Mouse (Mus musculus) forebrain, embryonic 12.5 days (tissue): ENCODE measurements around the gene Pex11a. TPM values are rescaled to one million over a fixed set of nuclear protein-coding genes. Genes with fewer than 3 reads are reported as not detected.
A peak's percentile ranks its signal among the peaks of the same experiment; 100 is the strongest.

Experiments
- ATAC-seq: fragments of 200-750 bp; cut with Nextera tagmentation; 2 replicates; pipeline ENCODE4 v1.8.0; 2017; ENCODE audit warnings: moderate TSS enrichment; ENCODE audit not compliant: low FRiP score
- H3K27ac ChIP-seq: fragments of 300-500 bp; sonication (generic); 2 replicates; pipeline ENCODE4 v1.5.1; 2016; ENCODE audit warnings: mild to moderate bottlenecking
- H3K27me3 ChIP-seq: fragments of 300-500 bp; sonication (generic); 2 replicates; pipeline ENCODE4 v1.6.1; 2016; ENCODE audit warnings: mild to moderate bottlenecking
- H3K36me3 ChIP-seq: fragments of 300-500 bp; sonication (generic); replicated peaks from 2 replicates; pipeline ENCODE4 v1.6.1; 2016; ENCODE audit warnings: mild to moderate bottlenecking
- H3K4me1 ChIP-seq: fragments of 300-500 bp; sonication (generic); 2 replicates; pipeline ENCODE4 v1.6.1; 2016
- H3K4me2 ChIP-seq: fragments of 300-500 bp; sonication (generic); 2 replicates; pipeline ENCODE4 v1.6.1; 2016; ENCODE audit warnings: mild to moderate bottlenecking, moderate library complexity
- H3K4me3 ChIP-seq: fragments of 300-500 bp; sonication (generic); replicated peaks from 2 replicates; pipeline ENCODE4 v1.5.1; 2016; ENCODE audit warnings: mild to moderate bottlenecking
- H3K9ac ChIP-seq: fragments of 300-500 bp; sonication (generic); 2 replicates; pipeline ENCODE4 v1.6.1; 2016; ENCODE audit warnings: mild to moderate bottlenecking
- H3K9me3 ChIP-seq: fragments of 300-500 bp; sonication (generic); 2 replicates; pipeline ENCODE4 v1.6.1; 2016
- WGBS: fragments of 180-500 bp; shearing (Covaris S2); methylation state at CpG from one replicate; pipeline ENCODE4 v1.1.7; 2016; 5-methylcytosine and 5-hydroxymethylcytosine counted together
- polyA plus RNA-seq: library from polyadenylated mRNA; unstranded; fragments of >200 nt; fragmentation: Nextera tagmentation; extraction: Ambion mirVana; gene quantifications from 2 replicates; pipeline ENCODE4 v1.2.1, GENCODE M21; 2016

Gene Pex11a
- polyA plus RNA-seq, 1 experiment from 2014 or later, result 9.5 TPM

- 86% methylated on average over 5 of the region's 5 CpGs for WGBS
These were observed 18.4 kb upstream of the Pex11a start for GRCm38 (mm10) chr7:79761124-79761876.

GRCm38 (mm10) chr7:79759766-79760165, 16.8 kb upstream of the Pex11a start:
- H3K9me3 ChIP-seq, result no peaks in the 10 kb centered on the region
- H3K4me2 ChIP-seq, result no peak overlapping the region
- no peak overlapping the region for H3K9ac ChIP-seq
- H3K27ac ChIP-seq, result no peak overlapping the region
- ATAC-seq, result no peak
- no peak overlapping the region for H3K4me3 ChIP-seq
- no peaks in the 10 kb centered on the region for H3K4me1 ChIP-seq
- H3K36me3 ChIP-seq, result no peaks in the 10 kb centered on the region
- no peaks in the 10 kb centered on the region for H3K27me3 ChIP-seq

More at GRCm38 (mm10) chr7:79761124-79761876, 18.4 kb upstream of the Pex11a start:
- Histone ChIP-seq H3K9me3 (no peaks in the 10 kb centered on the region), H3K36me3 (no peaks in the 10 kb centered on the region), H3K4me2 (no peak overlapping the region), H3K27ac (no peak overlapping the region), H3K9ac (no peak overlapping the region), H3K27me3 (no peaks in the 10 kb centered on the region), H3K4me3 (no peak overlapping the region), H3K4me1 (no peaks in the 10 kb centered on the region)
- no peak for ATAC-seq

- H3K4me3 ChIP-seq, result no peak overlapping the region
- H3K27ac ChIP-seq, result no peak overlapping the region
- H3K4me1 ChIP-seq, result no peaks in the 10 kb centered on the region
- WGBS, result 78% methylated on average over 6 of the region's 6 CpGs
- H3K9me3 ChIP-seq, result no peaks in the 10 kb centered on the region
- H3K27me3 ChIP-seq, result no peaks in the 10 kb centered on the region
- ATAC-seq, result no peak
- H3K36me3 ChIP-seq, result no peaks in the 10 kb centered on the region
- no peak overlapping the region for H3K9ac ChIP-seq
- H3K4me2 ChIP-seq, result no peak overlapping the region
These were observed 15.2 kb upstream of the Pex11a start for GRCm38 (mm10) chr7:79758176-79758575.

- no peak for ATAC-seq
- WGBS, result 53% methylated on average over 2 of the region's 2 CpGs
These were observed 13.4 kb upstream of the Pex11a start for GRCm38 (mm10) chr7:79756334-79756733.

GRCm38 (mm10) chr7:79749511-79749910, 6.6 kb upstream of the Pex11a start:
- no peaks in the 10 kb centered on the region for H3K36me3 ChIP-seq
- H3K27me3 ChIP-seq, result 0 out of 2 replicates have a peak, but pooled peaks cover 3% of the 10 kb centered on the region
- no peaks in the 10 kb centered on the region for H3K4me1 ChIP-seq
- no peak for ATAC-seq
- H3K9me3 ChIP-seq, result no peaks in the 10 kb centered on the region
- 92% methylated on average over 6 of the region's 6 CpGs for WGBS
- no peak overlapping the region for H3K9ac ChIP-seq
- H3K4me3 ChIP-seq, result no peak overlapping the region
- H3K4me2 ChIP-seq, result no peak overlapping the region
- no peak overlapping the region for H3K27ac ChIP-seq

More at GRCm38 (mm10) chr7:79756334-79756733, 13.4 kb upstream of the Pex11a start:
- Histone ChIP-seq H3K9me3 (no peaks in the 10 kb centered on the region), H3K9ac (no peak overlapping the region), H3K4me1 (no peaks in the 10 kb centered on the region), H3K4me2 (no peak overlapping the region), H3K36me3 (no peaks in the 10 kb centered on the region), H3K27ac (no peak overlapping the region), H3K27me3 (no peaks in the 10 kb centered on the region), H3K4me3 (no peak overlapping the region)

- Histone ChIP-seq H3K9me3 (no peaks in the 10 kb centered on the region), H3K9ac (no peak overlapping the region), H3K4me1 (peaks cover 7% of the 10 kb centered on the region), H3K36me3 (no peaks in the 10 kb centered on the region), H3K4me3 (no peak overlapping the region), H3K27ac (no peak overlapping the region), H3K27me3 (0 out of 2 replicates have a peak, but pooled peaks cover 3% of the 10 kb centered on the region), H3K4me2 (no peak overlapping the region)
- ATAC-seq, result no peak
- WGBS, result 87% methylated on average over 6 of the region's 6 CpGs
These were observed 4.7 kb upstream of the Pex11a start for GRCm38 (mm10) chr7:79747659-79748058.

- Histone ChIP-seq H3K4me1 (peaks cover 11% of the 10 kb centered on the region), H3K4me2 (no peak overlapping the region), H3K9ac (no peak overlapping the region), H3K4me3 (no peak overlapping the region), H3K27me3 (0 out of 2 replicates have a peak, but pooled peaks cover 3% of the 10 kb centered on the region), H3K27ac (no peak overlapping the region), H3K36me3 (no peaks in the 10 kb centered on the region), H3K9me3 (no peaks in the 10 kb centered on the region)
- WGBS, result 88% methylated on average over 5 of the region's 5 CpGs
- ATAC-seq, result no peak
These were observed 1.7 kb upstream of the Pex11a start for GRCm38 (mm10) chr7:79744585-79744984.

- H3K27ac ChIP-seq, result no peak overlapping the region
- peaks cover 11% of the 10 kb centered on the region for H3K4me1 ChIP-seq
- 0 out of 2 replicates have a peak, but pooled peaks cover 3% of the 10 kb centered on the region for H3K27me3 ChIP-seq
- H3K4me2 ChIP-seq, result no peak overlapping the region
- no peak overlapping the region for H3K9ac ChIP-seq
- WGBS, result 95% methylated on average over 9 of the region's 9 CpGs
- no peaks in the 10 kb centered on the region for H3K9me3 ChIP-seq
- no peak for ATAC-seq
- H3K4me3 ChIP-seq, result no peak overlapping the region
- no peaks in the 10 kb centered on the region for H3K36me3 ChIP-seq
These were observed 1.1 kb upstream of the Pex11a start for GRCm38 (mm10) chr7:79744051-79744450.

GRCm38 (mm10) chr7:79742277-79742658, 663 bp downstream of the Pex11a start:
- Histone ChIP-seq H3K9ac (peak overlapping the region; percentile 68), H3K4me2 (peak overlapping the region; percentile 95), H3K36me3 (peaks cover 4% of the 10 kb centered on the region; the same call in 1 of the 2 replicates), H3K27me3 (no peaks in the 10 kb centered on the region), H3K27ac (no peak overlapping the region), H3K4me1 (peaks cover 11% of the 10 kb centered on the region), H3K9me3 (no peaks in the 10 kb centered on the region), H3K4me3 (peak overlapping the region; percentile 74)
- ATAC-seq, result no peak
- 24% methylated on average over 11 of the region's 11 CpGs for WGBS

GRCm38 (mm10) chr7:79740279-79740678, 2.7 kb downstream of the Pex11a start:
- Histone ChIP-seq H3K36me3 (peaks cover 10% of the 10 kb centered on the region; the same call in 1 of the 2 replicates), H3K9ac (no peak overlapping the region), H3K4me3 (no peak overlapping the region), H3K27ac (no peak overlapping the region), H3K27me3 (no peaks in the 10 kb centered on the region), H3K4me2 (no peak overlapping the region), H3K9me3 (no peaks in the 10 kb centered on the region), H3K4me1 (peaks cover 11% of the 10 kb centered on the region)
- WGBS, result 79% methylated on average over 4 of the region's 4 CpGs
- no peak for ATAC-seq

GRCm38 (mm10) chr7:79738913-79739312, 4.0 kb downstream of the Pex11a start:
- Histone ChIP-seq H3K27ac (no peak overlapping the region), H3K4me3 (no peak overlapping the region), H3K4me2 (no peak overlapping the region), H3K4me1 (peaks cover 11% of the 10 kb centered on the region), H3K9me3 (no peaks in the 10 kb centered on the region), H3K36me3 (peaks cover 10% of the 10 kb centered on the region; the same call in 1 of the 2 replicates), H3K27me3 (no peaks in the 10 kb centered on the region), H3K9ac (no peak overlapping the region)
- 91% methylated on average over 2 of the region's 2 CpGs for WGBS
- ATAC-seq, result no peak

- Histone ChIP-seq H3K4me3 (no peak overlapping the region), H3K27me3 (no peaks in the 10 kb centered on the region), H3K36me3 (peaks cover 10% of the 10 kb centered on the region; the same call in 1 of the 2 replicates), H3K4me2 (no peak overlapping the region), H3K27ac (no peak overlapping the region), H3K9me3 (no peaks in the 10 kb centered on the region), H3K9ac (no peak overlapping the region), H3K4me1 (no peaks in the 10 kb centered on the region)
- WGBS, result 94% methylated on average over 14 of the region's 14 CpGs
- ATAC-seq, result no peak
These were observed 6.4 kb downstream of the Pex11a start for GRCm38 (mm10) chr7:79736511-79736910.

GRCm38 (mm10) chr7:79734563-79734962, 8.4 kb downstream of the Pex11a start:
- Histone ChIP-seq H3K27me3 (no peaks in the 10 kb centered on the region; the same call in none of the 2 replicates), H3K4me3 (no peak overlapping the region), H3K9ac (no peak overlapping the region), H3K4me1 (no peaks in the 10 kb centered on the region), H3K4me2 (no peak overlapping the region), H3K9me3 (no peaks in the 10 kb centered on the region), H3K36me3 (peaks cover 10% of the 10 kb centered on the region; the same call in 1 of the 2 replicates), H3K27ac (no peak overlapping the region)
- ATAC-seq, result no peak
- WGBS, result 81% methylated on average over 8 of the region's 8 CpGs
